Mouse (Mus musculus) embryonic facial prominence, embryonic 10.5 days (tissue): ENCODE data around the gene Shroom3. TPM values are rescaled to one million over a fixed set of nuclear protein-coding genes. Genes with fewer than 3 reads are reported as not detected.

Experiments
- DNase-seq: peaks from one replicate; pipeline ENCODE4 v3.0.0-alpha.2; 2017; ENCODE audit warnings: low spot score
- H3K27ac ChIP-seq: fragments of 300-500 bp; sonication (generic); replicated peaks from 2 replicates; pipeline ENCODE4 v1.5.1; 2016; ENCODE audit warnings: mild to moderate bottlenecking
- H3K27me3 ChIP-seq: fragments of 300-500 bp; sonication (generic); replicated peaks from 2 replicates; pipeline ENCODE4 v1.6.1; 2016; ENCODE audit warnings: low read depth, mild to moderate bottlenecking; ENCODE audit not compliant: poor library complexity, severe bottlenecking
- H3K36me3 ChIP-seq: fragments of 300-500 bp; sonication (generic); replicated peaks from 2 replicates; pipeline ENCODE4 v1.6.1; 2016; ENCODE audit warnings: mild to moderate bottlenecking, moderate library complexity
- H3K4me1 ChIP-seq: fragments of 300-500 bp; sonication (generic); 2 replicates; pipeline ENCODE4 v1.6.1; 2016
- H3K4me3 ChIP-seq: fragments of 300-500 bp; sonication (generic); 2 replicates; pipeline ENCODE4 v1.5.1; 2016; ENCODE audit warnings: mild to moderate bottlenecking, moderate library complexity
- H3K9me3 ChIP-seq: fragments of 300-500 bp; sonication (generic); 2 replicates; pipeline ENCODE4 v1.6.1; 2016; ENCODE audit warnings: mild to moderate bottlenecking
- WGBS: fragments of 180-500 bp; shearing (Covaris S2); methylation state at CpG from one replicate; pipeline ENCODE4 v1.1.7; 2016; 5-methylcytosine and 5-hydroxymethylcytosine counted together
- polyA plus RNA-seq: library from polyadenylated mRNA; unstranded; fragments of >200 nt; fragmentation: Nextera tagmentation; extraction: Ambion mirVana; gene quantifications from 2 replicates; pipeline ENCODE4 v1.2.1, GENCODE M21; 2016

The Shroom3 gene
- polyA plus RNA-seq, 1 experiment from 2014 or later, result 4.8 TPM

DNA sequence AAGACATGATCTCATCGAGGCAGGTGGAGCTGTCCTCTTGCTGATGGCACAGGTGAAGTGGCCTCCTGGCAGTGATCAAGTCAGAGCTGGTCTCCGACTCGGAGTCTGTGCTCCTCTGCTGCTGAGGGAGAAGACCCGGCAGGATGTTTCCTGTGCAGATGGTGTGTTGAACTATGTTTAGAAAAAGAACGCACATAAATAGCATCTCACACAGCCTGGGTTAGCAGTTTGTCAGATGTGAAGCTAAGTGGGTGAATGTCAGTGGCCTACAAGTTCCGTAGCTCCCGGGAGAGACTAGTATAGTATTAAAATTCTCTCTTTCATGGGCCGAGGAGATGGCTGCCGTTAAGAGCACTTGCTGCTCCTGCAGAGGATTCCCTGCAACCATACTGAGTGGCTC is 276.5 kb downstream of the Shroom3 start:
- WGBS, result 77% methylated on average over 9 of the region's 9 CpGs
- Histone ChIP-seq H3K27ac (0 out of 2 replicates have a peak overlapping the region, but pooled peaks have one; percentile 27), H3K27me3 (no peaks in the 10 kb centered on the region), H3K36me3 (peaks cover 85% of the 10 kb centered on the region), H3K9me3 (no peaks in the 10 kb centered on the region), H3K4me3 (no peak overlapping the region), H3K4me1 (peaks cover 43% of the 10 kb centered on the region)
- no peak for DNase-seq

DNA sequence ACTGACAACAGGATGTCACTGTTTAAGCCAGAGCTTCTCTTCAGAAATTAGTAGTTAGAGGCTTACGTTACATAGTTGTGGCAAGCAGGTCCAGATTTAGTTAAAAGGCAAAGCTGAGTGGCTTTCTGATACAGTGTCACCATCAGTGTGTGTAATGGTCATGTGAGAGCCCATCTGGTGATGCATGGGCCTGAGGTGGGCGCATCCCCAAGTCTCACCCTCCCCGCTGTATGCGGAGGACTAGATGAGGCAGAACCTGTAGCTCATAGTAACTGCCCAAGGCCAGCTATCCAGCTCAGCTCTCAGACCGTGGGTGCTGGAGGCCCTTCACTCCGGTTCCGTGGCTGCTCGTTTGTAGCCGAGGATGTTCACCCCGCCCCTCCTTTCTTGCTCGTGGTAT is 278.1 kb downstream of the Shroom3 start:
- Histone ChIP-seq H3K27ac (no peak overlapping the region), H3K27me3 (no peaks in the 10 kb centered on the region), H3K4me1 (peaks cover 39% of the 10 kb centered on the region), H3K36me3 (peaks cover 86% of the 10 kb centered on the region), H3K4me3 (no peak overlapping the region), H3K9me3 (no peaks in the 10 kb centered on the region)
- 80% methylated on average over 11 of the region's 11 CpGs for WGBS
- DNase-seq, result no peak

DNA sequence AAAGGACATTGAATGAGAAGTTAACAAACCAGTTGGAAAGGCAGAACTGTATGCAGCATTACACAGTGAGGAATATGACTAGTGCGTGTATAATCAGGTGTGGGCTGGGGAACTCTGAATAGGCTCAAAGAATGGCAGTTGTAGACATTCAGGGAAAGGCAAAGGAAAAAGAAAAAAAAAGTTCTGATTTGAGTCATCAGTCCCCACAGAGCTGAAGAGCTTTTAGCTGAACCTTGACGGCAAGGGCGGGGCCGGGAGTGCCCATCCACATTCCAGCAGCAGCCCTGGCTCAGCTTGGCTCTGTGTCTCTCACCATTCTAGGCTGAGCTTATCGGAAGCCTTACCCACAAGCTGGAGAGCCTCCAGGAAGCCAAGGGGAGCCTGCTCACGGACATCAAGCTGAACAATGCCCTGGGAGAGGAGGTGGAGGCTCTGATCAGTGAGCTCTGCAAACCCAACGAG is 278.6 kb downstream of the Shroom3 start:
- 81% methylated on average over 7 of the region's 7 CpGs for WGBS

DNA sequence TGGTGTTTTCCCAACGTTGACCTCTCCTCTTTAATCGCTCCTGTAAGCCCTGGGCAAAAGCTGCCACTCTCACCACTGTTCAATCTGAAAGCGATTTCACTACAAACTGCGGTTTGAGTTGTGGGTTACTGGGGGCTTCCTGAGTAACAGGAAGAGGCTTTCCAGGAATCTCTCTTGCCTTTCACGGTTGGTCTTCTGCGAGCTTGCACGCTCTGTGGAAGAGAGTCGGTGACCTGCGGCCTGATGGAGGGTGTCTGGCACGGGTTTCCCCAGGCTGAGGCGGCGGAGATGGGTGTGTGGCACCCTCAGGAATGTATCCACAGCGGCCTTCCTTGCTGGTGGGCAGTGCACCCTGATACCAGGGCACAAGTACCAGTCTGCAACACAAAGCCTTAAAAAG is 281.5 kb downstream of the Shroom3 start:
- no peaks in the 10 kb centered on the region for H3K9me3 ChIP-seq
- no peak overlapping the region for H3K4me3 ChIP-seq
- no peak for DNase-seq
- no peaks in the 10 kb centered on the region for H3K27me3 ChIP-seq
- peaks cover 63% of the 10 kb centered on the region for H3K36me3 ChIP-seq
- H3K27ac ChIP-seq, result no peak overlapping the region
- H3K4me1 ChIP-seq, result peaks cover 36% of the 10 kb centered on the region
- WGBS, result 81% methylated on average over 13 of the region's 13 CpGs

More for the DNA sequence above, 278.6 kb downstream of the Shroom3 start:
- H3K9me3 ChIP-seq, result no peaks in the 10 kb centered on the region
- no peak overlapping the region for H3K27ac ChIP-seq
- H3K36me3 ChIP-seq, result peaks cover 86% of the 10 kb centered on the region
- peaks cover 44% of the 10 kb centered on the region for H3K4me1 ChIP-seq
- DNase-seq, result no peak
- H3K27me3 ChIP-seq, result no peaks in the 10 kb centered on the region
- no peak overlapping the region for H3K4me3 ChIP-seq

DNA sequence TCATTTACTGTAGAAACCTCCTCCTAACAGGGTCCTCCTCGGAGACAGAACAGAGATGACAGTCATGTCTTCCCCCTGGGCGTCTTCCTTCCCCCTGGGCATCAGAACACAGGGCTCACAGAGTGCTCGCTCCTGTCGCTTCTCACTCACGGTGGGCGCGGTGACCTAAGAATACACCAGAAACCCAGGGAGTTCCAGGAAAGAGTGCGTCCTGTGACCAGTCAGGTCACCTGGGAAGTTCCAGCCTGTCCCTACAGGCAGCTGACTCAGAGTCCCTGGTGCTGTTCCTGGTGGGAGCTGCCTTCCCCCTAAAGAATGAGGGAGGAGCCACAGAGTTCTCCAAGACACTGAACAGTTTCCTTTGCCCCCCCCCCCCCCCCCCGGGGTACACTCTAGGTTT is 283.9 kb downstream of the Shroom3 start:
- Histone ChIP-seq H3K9me3 (no peaks in the 10 kb centered on the region), H3K36me3 (peaks cover 48% of the 10 kb centered on the region), H3K4me3 (no peak overlapping the region), H3K27me3 (no peaks in the 10 kb centered on the region), H3K27ac (no peak overlapping the region), H3K4me1 (peaks cover 19% of the 10 kb centered on the region)
- DNase-seq, result no peak
- WGBS, result 64% methylated on average over 9 of the region's 9 CpGs

DNA sequence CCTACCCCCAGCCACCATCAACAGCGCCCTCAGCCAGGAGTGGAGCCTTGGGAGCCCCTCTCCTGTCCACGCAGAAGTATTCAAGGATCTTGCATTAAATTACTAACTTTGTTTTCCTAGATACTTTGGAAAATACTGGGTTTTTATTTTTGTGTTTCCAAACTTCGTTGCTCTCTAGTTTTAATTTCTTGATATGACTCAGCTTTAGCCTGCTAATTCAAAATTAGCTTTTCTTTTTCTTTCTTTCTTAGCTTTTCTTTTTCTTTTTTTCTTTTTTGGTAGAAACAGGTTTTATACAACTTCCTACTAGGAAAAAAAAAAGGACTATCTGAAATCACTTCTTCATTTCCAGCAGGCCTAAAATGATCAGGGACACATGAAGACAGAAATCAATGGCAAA is 284.7 kb downstream of the Shroom3 start:
- WGBS, result 90% methylated on average over 3 of the region's 3 CpGs
- no peak for DNase-seq
- H3K36me3 ChIP-seq, result peaks cover 40% of the 10 kb centered on the region

DNA sequence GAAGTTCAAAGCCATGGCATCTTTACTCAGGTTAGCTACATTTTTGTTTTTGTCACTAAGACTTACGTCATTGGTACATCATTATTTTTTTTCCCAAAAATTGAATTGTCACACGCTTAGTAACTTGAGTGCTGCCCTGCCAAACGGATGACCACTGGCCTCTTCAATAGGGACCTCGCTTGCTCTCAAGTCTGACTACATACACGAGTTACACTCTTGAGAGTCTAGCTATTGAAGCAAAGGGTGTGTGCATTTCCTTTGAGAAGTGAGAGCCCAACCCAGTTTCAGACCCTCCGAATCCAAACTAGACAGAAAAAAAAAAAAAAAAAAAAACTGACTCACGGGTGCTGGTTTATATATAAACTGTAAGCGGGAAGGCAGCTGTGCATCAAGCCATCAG is 286.2 kb downstream of the Shroom3 start:
- WGBS, result 79% methylated on average over 8 of the region's 8 CpGs
- Histone ChIP-seq H3K36me3 (peaks cover 27% of the 10 kb centered on the region), H3K27ac (no peak overlapping the region), H3K4me3 (no peak overlapping the region), H3K4me1 (peaks cover 15% of the 10 kb centered on the region), H3K27me3 (no peaks in the 10 kb centered on the region), H3K9me3 (no peaks in the 10 kb centered on the region)
- DNase-seq, result no peak

More for the DNA sequence above, 284.7 kb downstream of the Shroom3 start:
- H3K4me1 ChIP-seq, result peaks cover 15% of the 10 kb centered on the region
- H3K9me3 ChIP-seq, result no peaks in the 10 kb centered on the region
- no peak overlapping the region for H3K27ac ChIP-seq
- H3K27me3 ChIP-seq, result no peaks in the 10 kb centered on the region
- H3K4me3 ChIP-seq, result no peak overlapping the region

DNA sequence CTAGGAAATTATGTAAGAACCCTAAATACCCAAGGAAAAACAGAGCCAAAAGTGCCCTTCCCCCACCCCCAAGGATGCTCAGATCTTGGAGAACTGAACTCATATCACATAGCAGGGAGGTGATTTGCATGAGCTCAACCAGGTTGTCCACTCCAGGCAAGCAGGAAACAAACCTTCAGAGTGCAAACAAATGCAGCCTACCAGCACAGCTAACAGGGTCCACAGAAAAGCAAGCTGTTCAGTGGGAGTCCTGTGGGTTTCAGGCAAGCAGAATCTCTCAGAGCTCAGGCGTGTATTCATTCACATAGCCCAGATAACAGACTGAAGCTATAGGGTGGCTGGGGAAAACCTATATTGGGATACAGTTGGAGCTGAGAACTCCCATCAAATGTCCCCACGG is 286.7 kb downstream of the Shroom3 start:
- Histone ChIP-seq H3K9me3 (no peaks in the 10 kb centered on the region), H3K36me3 (peaks cover 22% of the 10 kb centered on the region), H3K27me3 (no peaks in the 10 kb centered on the region), H3K4me1 (peaks cover 15% of the 10 kb centered on the region), H3K4me3 (no peak overlapping the region), H3K27ac (no peak overlapping the region)
- 77% methylated on average over 2 of the region's 2 CpGs for WGBS
- DNase-seq, result no peak

DNA sequence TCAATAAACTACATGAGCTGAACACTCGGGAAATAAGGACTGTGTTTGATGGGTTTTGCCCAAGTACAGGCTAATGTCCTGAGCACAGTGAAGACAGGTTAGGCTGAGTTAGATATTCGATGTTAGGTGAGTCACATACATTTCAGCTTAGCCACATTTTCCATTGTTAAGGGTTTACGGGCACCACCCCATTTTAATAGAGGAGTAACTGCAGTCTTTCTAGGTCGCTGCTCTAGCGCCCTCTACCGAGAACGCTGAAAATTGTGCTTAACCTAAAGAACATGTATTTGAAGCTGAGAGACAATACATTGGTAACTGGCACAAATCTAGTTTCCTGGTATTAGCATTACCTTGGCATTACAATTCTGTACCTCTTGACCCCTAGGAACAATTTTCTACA is 287.2 kb downstream of the Shroom3 start:
- Histone ChIP-seq H3K4me1 (peaks cover 15% of the 10 kb centered on the region), H3K27ac (no peak overlapping the region), H3K4me3 (no peak overlapping the region), H3K27me3 (no peaks in the 10 kb centered on the region), H3K36me3 (peaks cover 17% of the 10 kb centered on the region), H3K9me3 (0 out of 2 replicates have a peak, but pooled peaks cover 2% of the 10 kb centered on the region)
- 35% methylated on average over 7 of the region's 7 CpGs for WGBS
- DNase-seq, result no peak

DNA sequence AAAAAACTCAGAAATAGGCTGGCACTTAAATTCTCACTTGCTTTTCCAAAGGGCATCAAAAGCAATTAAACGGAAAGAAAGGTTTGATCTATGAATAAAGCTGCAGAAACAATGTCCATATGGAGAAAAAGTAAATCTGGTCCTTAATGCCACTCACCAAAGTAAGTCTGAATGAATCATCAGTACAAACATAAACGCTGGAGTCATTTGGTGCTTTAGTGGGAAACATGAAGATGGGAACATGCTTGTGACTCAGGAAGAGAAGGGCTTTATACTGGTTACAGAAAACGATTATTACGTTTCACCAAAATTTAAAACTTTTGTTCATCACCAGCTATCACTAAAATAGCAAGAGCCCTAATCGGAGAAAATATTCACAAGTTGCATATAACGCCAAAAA is 297.2 kb downstream of the Shroom3 start:
- no peak for DNase-seq
- no peak overlapping the region for H3K27ac ChIP-seq
- WGBS, result 88% methylated on average over 6 of the region's 6 CpGs
- H3K4me1 ChIP-seq, result no peaks in the 10 kb centered on the region
- no peaks in the 10 kb centered on the region for H3K27me3 ChIP-seq
- H3K36me3 ChIP-seq, result no peaks in the 10 kb centered on the region
- H3K4me3 ChIP-seq, result no peak overlapping the region
- 0 out of 2 replicates have a peak, but pooled peaks cover 1% of the 10 kb centered on the region for H3K9me3 ChIP-seq

DNA sequence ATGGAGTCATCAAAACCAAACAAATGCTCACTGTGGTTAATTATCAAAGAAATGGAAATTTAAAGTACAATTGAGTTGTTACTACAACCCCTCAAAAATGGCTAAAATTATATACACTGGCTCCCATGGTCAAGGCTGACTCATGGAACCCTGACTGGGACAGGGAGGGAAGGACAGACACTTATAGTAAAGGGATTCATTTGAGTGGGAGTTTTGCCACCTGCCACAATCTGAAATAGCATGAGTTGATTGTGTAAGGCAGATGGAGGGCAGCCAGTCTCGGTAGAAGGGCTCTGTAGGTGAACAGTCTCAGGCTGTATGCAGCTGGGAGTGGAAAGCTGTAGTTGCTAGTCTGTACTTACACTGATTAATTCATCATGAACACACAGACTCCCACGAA is 297.6 kb downstream of the Shroom3 start:
- DNase-seq, result no peak
- no peaks in the 10 kb centered on the region for H3K27me3 ChIP-seq
- H3K27ac ChIP-seq, result no peak overlapping the region
- H3K36me3 ChIP-seq, result no peaks in the 10 kb centered on the region
- H3K4me3 ChIP-seq, result no peak overlapping the region
- H3K9me3 ChIP-seq, result no peaks in the 10 kb centered on the region
- 76% methylated on average over 2 of the region's 2 CpGs for WGBS
- 0 out of 2 replicates have a peak, but pooled peaks cover 2% of the 10 kb centered on the region for H3K4me1 ChIP-seq

DNA sequence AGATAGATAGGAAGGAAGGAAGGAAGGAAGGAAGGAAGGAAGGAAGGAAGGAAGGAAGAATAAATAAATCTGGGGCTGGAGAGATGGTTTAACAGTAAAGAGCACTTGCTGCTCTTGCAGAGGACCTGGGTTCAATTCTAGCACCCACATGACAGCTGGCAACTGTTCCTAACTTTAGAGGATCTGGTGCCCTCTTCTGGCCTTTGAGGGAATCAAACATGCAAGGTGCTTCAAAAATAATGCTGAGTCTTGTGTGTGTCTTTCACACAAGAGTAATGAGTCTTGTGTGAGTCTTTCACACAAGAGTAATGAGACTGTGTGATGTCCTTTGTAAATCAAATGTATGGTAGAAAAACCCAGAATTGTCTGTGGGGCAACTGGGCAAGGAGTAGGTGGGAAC is 299.4 kb downstream of the Shroom3 start:
- Histone ChIP-seq H3K4me1 (peaks cover 11% of the 10 kb centered on the region; the same call in 1 of the 2 replicates), H3K27me3 (no peaks in the 10 kb centered on the region), H3K27ac (no peak overlapping the region), H3K36me3 (no peaks in the 10 kb centered on the region), H3K4me3 (no peak overlapping the region), H3K9me3 (no peaks in the 10 kb centered on the region)
- no peak for DNase-seq

DNA sequence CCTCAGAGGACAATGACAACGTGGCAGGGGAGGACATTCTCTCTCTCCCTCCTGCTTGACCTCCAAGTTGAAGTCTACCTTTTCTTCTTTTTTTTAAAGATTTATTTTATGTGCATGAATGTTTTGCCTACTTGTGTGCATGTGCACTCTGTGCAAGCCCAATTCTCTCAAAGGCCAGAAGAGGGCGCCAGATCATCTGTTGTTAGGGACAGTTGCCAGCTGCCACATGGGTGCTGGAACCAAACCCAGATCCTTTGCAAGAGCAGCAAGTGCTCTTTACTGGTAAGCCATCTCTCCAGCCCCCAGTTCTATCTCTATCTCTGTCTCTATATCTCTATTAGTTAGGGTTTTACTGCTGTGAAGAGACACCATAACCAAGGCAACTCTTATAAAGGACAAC is 300.7 kb downstream of the Shroom3 start:
- H3K27me3 ChIP-seq, result no peaks in the 10 kb centered on the region
- peaks cover 24% of the 10 kb centered on the region for H3K4me1 ChIP-seq
- H3K4me3 ChIP-seq, result no peak overlapping the region
- no peaks in the 10 kb centered on the region for H3K9me3 ChIP-seq
- 30% methylated on average over 2 of the region's 2 CpGs for WGBS
- no peak overlapping the region for H3K27ac ChIP-seq
- DNase-seq, result peak; percentile 25
- H3K36me3 ChIP-seq, result no peaks in the 10 kb centered on the region

DNA sequence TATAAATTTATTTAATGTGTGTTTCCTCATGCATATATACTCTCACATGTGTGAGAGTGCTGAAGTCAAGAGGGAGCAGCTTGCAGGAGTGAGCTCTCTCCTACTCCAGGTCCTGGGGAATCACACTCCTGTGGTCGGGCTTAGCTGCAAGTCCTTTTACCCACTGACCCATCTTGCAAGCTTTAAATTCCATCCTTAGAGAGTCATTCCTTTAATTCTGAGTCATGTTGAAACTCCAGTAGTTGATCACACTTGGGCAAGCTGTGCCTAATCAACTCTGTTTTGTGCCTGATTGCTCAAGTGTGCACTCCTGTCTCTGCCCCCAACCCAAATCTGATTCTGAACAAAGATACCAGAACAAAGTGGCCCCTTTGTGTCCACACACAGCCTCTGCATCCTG is 301.5 kb downstream of the Shroom3 start:
- Histone ChIP-seq H3K27me3 (no peaks in the 10 kb centered on the region), H3K4me3 (no peak overlapping the region), H3K4me1 (peaks cover 32% of the 10 kb centered on the region), H3K27ac (no peak overlapping the region), H3K9me3 (no peaks in the 10 kb centered on the region), H3K36me3 (no peaks in the 10 kb centered on the region)
- WGBS, result 32% methylated on average over 1 of the region's 1 CpGs
- no peak for DNase-seq
